Mouse (Mus musculus) liver, embryonic 11.5 days (tissue): ENCODE results near the gene Mrc2. TPM values are rescaled to one million over a fixed set of nuclear protein-coding genes. Genes with fewer than 3 reads are reported as not detected.

Experiments used
- ATAC-seq: fragments of 200-750 bp; cut with Nextera tagmentation; replicated peaks from 2 replicates; pipeline ENCODE4 v1.8.0; 2017; ENCODE audit warnings: moderate number of reproducible peaks, mild to moderate bottlenecking, moderate TSS enrichment, moderate library complexity; ENCODE audit not compliant: low FRiP score
- DNase-seq: peaks from one replicate; pipeline ENCODE4 v3.0.0-alpha.2; 2017; ENCODE audit warnings: low spot score
- H3K27ac ChIP-seq: fragments of 300-500 bp; sonication (generic); 2 replicates; pipeline ENCODE4 v1.5.1; 2014; ENCODE audit warnings: mild to moderate bottlenecking, low read depth, low read length, control low read depth
- H3K27me3 ChIP-seq: fragments of 300-500 bp; sonication (generic); replicated peaks from 2 replicates; pipeline ENCODE4 v1.6.1; 2014; ENCODE audit warnings: low read length, mixed read lengths; ENCODE audit not compliant: control insufficient read depth, insufficient read depth
- H3K36me3 ChIP-seq: fragments of 300-500 bp; sonication (generic); 2 replicates; pipeline ENCODE4 v1.6.1; 2014; ENCODE audit warnings: mild to moderate bottlenecking, low read length, moderate library complexity, mixed read lengths; ENCODE audit not compliant: control insufficient read depth, insufficient read depth
- H3K4me1 ChIP-seq: fragments of 300-500 bp; sonication (generic); replicated peaks from 2 replicates; pipeline ENCODE4 v1.6.1; 2014; ENCODE audit warnings: low read length, mixed read lengths; ENCODE audit not compliant: control insufficient read depth, insufficient read depth
- H3K4me2 ChIP-seq: fragments of 300-500 bp; sonication (generic); 2 replicates; pipeline ENCODE4 v1.6.1; 2014; ENCODE audit warnings: mild to moderate bottlenecking, control low read depth, moderate library complexity
- H3K4me3 ChIP-seq: fragments of 300-500 bp; sonication (generic); 2 replicates; pipeline ENCODE4 v1.5.1; 2014; ENCODE audit warnings: low read depth, low read length, control low read depth
- H3K9ac ChIP-seq: fragments of 300-500 bp; sonication (generic); 2 replicates; pipeline ENCODE4 v1.6.1; 2014; ENCODE audit warnings: low read depth, low read length, control low read depth
- H3K9me3 ChIP-seq: fragments of 300-500 bp; sonication (generic); 2 replicates; pipeline ENCODE4 v1.6.1; 2016; ENCODE audit warnings: low read length, inconsistent platforms, mixed read lengths; ENCODE audit not compliant: control insufficient read depth
- WGBS: fragments of 180-500 bp; shearing (Covaris S2); extraction: QIAGEN DNeasy Blood & Tissue Kit; methylation state at CpG from one replicate; pipeline ENCODE4 v1.1.7; 2014; 5-methylcytosine and 5-hydroxymethylcytosine counted together
- polyA plus RNA-seq: library from polyadenylated mRNA; unstranded; fragments of >200 nt; fragmentation: Nextera tagmentation; extraction: Ambion mirVana; gene quantifications from 2 replicates; pipeline ENCODE4 v1.2.1, GENCODE M21; 2014

The Mrc2 gene
- polyA plus RNA-seq, 1 experiment from 2014 or later: 4.8 TPM

GRCm38 (mm10) chr11:105264988-105265387 lies 27.5 kb upstream of the Mrc2 start:
- H3K9ac ChIP-seq: no peak overlapping the region
- H3K9me3 ChIP-seq: no peaks in the 10 kb centered on the region
- ATAC-seq (no peak), DNase-seq (no peak)
- H3K4me1 ChIP-seq: no peaks in the 10 kb centered on the region
- no peak overlapping the region for H3K4me3 ChIP-seq
- H3K27ac ChIP-seq: no peak overlapping the region
- WGBS: 94% methylated on average over 3 of the region's 3 CpGs
- H3K27me3 ChIP-seq: no peaks in the 10 kb centered on the region
- H3K4me2 ChIP-seq: no peak overlapping the region
- peaks cover 16% of the 10 kb centered on the region for H3K36me3 ChIP-seq

GRCm38 (mm10) chr11:105270155-105270554 lies 22.3 kb upstream of the Mrc2 start:
- H3K27me3 ChIP-seq: no peaks in the 10 kb centered on the region
- H3K9ac ChIP-seq: no peak overlapping the region
- no peaks in the 10 kb centered on the region for H3K4me1 ChIP-seq
- H3K4me3 ChIP-seq: no peak overlapping the region
- H3K4me2 ChIP-seq: no peak overlapping the region
- ATAC-seq: no peak
- DNase-seq: no peak
- H3K36me3 ChIP-seq: peaks cover 11% of the 10 kb centered on the region
- H3K27ac ChIP-seq: no peak overlapping the region
- no peaks in the 10 kb centered on the region for H3K9me3 ChIP-seq
- WGBS: 21% methylated on average over 2 of the region's 2 CpGs

GRCm38 (mm10) chr11:105280456-105280855 lies 12.0 kb upstream of the Mrc2 start:
- no peaks in the 10 kb centered on the region for H3K9me3 ChIP-seq
- H3K27ac ChIP-seq: no peak overlapping the region
- H3K4me2 ChIP-seq: no peak overlapping the region
- WGBS: 91% methylated on average over 6 of the region's 6 CpGs
- DNase-seq (no peak), ATAC-seq (no peak)
- H3K4me1 ChIP-seq: no peaks in the 10 kb centered on the region
- no peaks in the 10 kb centered on the region for H3K27me3 ChIP-seq
- H3K4me3 ChIP-seq: no peak overlapping the region
- no peak overlapping the region for H3K9ac ChIP-seq
- peaks cover 23% of the 10 kb centered on the region for H3K36me3 ChIP-seq

GRCm38 (mm10) chr11:105281291-105281690 lies 11.2 kb upstream of the Mrc2 start:
- Histone ChIP-seq H3K4me2 (no peak overlapping the region), H3K27me3 (no peaks in the 10 kb centered on the region), H3K9ac (no peak overlapping the region), H3K4me1 (no peaks in the 10 kb centered on the region), H3K36me3 (peaks cover 20% of the 10 kb centered on the region), H3K9me3 (no peaks in the 10 kb centered on the region), H3K4me3 (no peak overlapping the region), H3K27ac (no peak overlapping the region)
- ATAC-seq: no peak
- DNase-seq: no peak
- WGBS: 90% methylated on average over 7 of the region's 7 CpGs

- Histone ChIP-seq H3K36me3 (peaks cover 15% of the 10 kb centered on the region), H3K9ac (no peak overlapping the region), H3K27me3 (no peaks in the 10 kb centered on the region), H3K27ac (no peak overlapping the region), H3K4me1 (no peaks in the 10 kb centered on the region), H3K9me3 (no peaks in the 10 kb centered on the region), H3K4me2 (no peak overlapping the region), H3K4me3 (no peak overlapping the region)
- no peak for DNase-seq
- ATAC-seq: no peak
- WGBS: 87% methylated on average over 12 of the region's 12 CpGs
Observed at GRCm38 (mm10) chr11:105281763-105282459, 10.5 kb upstream of the Mrc2 start.

GRCm38 (mm10) chr11:105282460-105282859 lies 10.0 kb upstream of the Mrc2 start:
- WGBS: 70% methylated on average over 2 of the region's 2 CpGs
- H3K9me3 ChIP-seq: no peaks in the 10 kb centered on the region
- H3K4me2 ChIP-seq: no peak overlapping the region
- no peak overlapping the region for H3K9ac ChIP-seq
- H3K4me3 ChIP-seq: no peak overlapping the region
- H3K4me1 ChIP-seq: no peaks in the 10 kb centered on the region
- ATAC-seq (no peak), DNase-seq (no peak)
- H3K36me3 ChIP-seq: peaks cover 13% of the 10 kb centered on the region
- no peaks in the 10 kb centered on the region for H3K27me3 ChIP-seq
- H3K27ac ChIP-seq: no peak overlapping the region

GRCm38 (mm10) chr11:105283016-105283415 lies 9.4 kb upstream of the Mrc2 start:
- 94% methylated on average over 9 of the region's 9 CpGs for WGBS

GRCm38 (mm10) chr11:105285720-105286119 lies 6.7 kb upstream of the Mrc2 start:
- Histone ChIP-seq H3K27me3 (peaks cover under 1% of the 10 kb centered on the region), H3K4me2 (no peak overlapping the region), H3K4me3 (no peak overlapping the region), H3K9ac (no peak overlapping the region), H3K4me1 (no peaks in the 10 kb centered on the region), H3K36me3 (peaks cover 10% of the 10 kb centered on the region), H3K9me3 (no peaks in the 10 kb centered on the region), H3K27ac (no peak overlapping the region)
- WGBS: 70% methylated on average over 3 of the region's 3 CpGs
- ATAC-seq (no peak), DNase-seq (no peak)

More at GRCm38 (mm10) chr11:105283016-105283415, 9.4 kb upstream of the Mrc2 start:
- no peak overlapping the region for H3K4me3 ChIP-seq
- no peaks in the 10 kb centered on the region for H3K4me1 ChIP-seq
- no peak overlapping the region for H3K9ac ChIP-seq
- no peaks in the 10 kb centered on the region for H3K9me3 ChIP-seq
- ATAC-seq: no peak
- no peaks in the 10 kb centered on the region for H3K27me3 ChIP-seq
- no peak overlapping the region for H3K4me2 ChIP-seq
- no peak for DNase-seq
- no peak overlapping the region for H3K27ac ChIP-seq
- peaks cover 13% of the 10 kb centered on the region for H3K36me3 ChIP-seq

- peaks cover 37% of the 10 kb centered on the region for H3K27me3 ChIP-seq
- H3K27ac ChIP-seq: no peak overlapping the region
- DNase-seq (no peak), ATAC-seq (no peak)
- H3K4me2 ChIP-seq: no peak overlapping the region
- H3K4me3 ChIP-seq: no peak overlapping the region
- no peaks in the 10 kb centered on the region for H3K9me3 ChIP-seq
- no peaks in the 10 kb centered on the region; the same call in 1 of the 2 replicates for H3K36me3 ChIP-seq
- H3K4me1 ChIP-seq: peaks cover 10% of the 10 kb centered on the region
- 67% methylated on average over 3 of the region's 3 CpGs for WGBS
- H3K9ac ChIP-seq: no peak overlapping the region
Observed at GRCm38 (mm10) chr11:105289403-105289802, 3.0 kb upstream of the Mrc2 start.
